Mouse (Mus musculus) forebrain, postnatal 0 days (tissue): ENCODE measurements at regions not wholly inside any gene's neighbourhood (a gene's known extent, or its start where the extent isn't known, plus 50 kb on each side); places are given as distances from the start of the nearest gene placed in this dataset.

Source experiments
- ATAC-seq: fragments of 200-750 bp; cut with Nextera tagmentation; 2 replicates; pipeline ENCODE4 v1.8.0; 2017; ENCODE audit warnings: mild to moderate bottlenecking, moderate library complexity
- DNase-seq: peaks from one replicate; pipeline ENCODE4 v3.0.0-alpha.2; 2015
- H3K27ac ChIP-seq: fragments of 300-500 bp; sonication (generic); 2 replicates; pipeline ENCODE4 v1.5.1; 2014; ENCODE audit warnings: low read depth, mild to moderate bottlenecking, antibody characterized with exemption, low read length, moderate library complexity, mixed read lengths
- H3K27me3 ChIP-seq: fragments of 300-500 bp; sonication (generic); 2 replicates; pipeline ENCODE4 v1.6.1; 2014; ENCODE audit warnings: mild to moderate bottlenecking, low read length, mixed read lengths; ENCODE audit not compliant: insufficient read depth
- H3K36me3 ChIP-seq: fragments of 300-500 bp; sonication (generic); 2 replicates; pipeline ENCODE4 v1.6.1; 2014; ENCODE audit warnings: mild to moderate bottlenecking, moderate library complexity; ENCODE audit not compliant: insufficient read depth
- H3K4me1 ChIP-seq: fragments of 300-500 bp; sonication (generic); 2 replicates; pipeline ENCODE4 v1.6.1; 2014; ENCODE audit warnings: antibody characterized with exemption; ENCODE audit not compliant: insufficient read depth
- H3K4me2 ChIP-seq: fragments of 300-500 bp; sonication (generic); 2 replicates; pipeline ENCODE4 v1.6.1; 2014; ENCODE audit warnings: low read depth, mild to moderate bottlenecking, moderate library complexity
- H3K4me3 ChIP-seq: fragments of 300-500 bp; sonication (generic); 2 replicates; pipeline ENCODE4 v1.5.1; 2014; ENCODE audit warnings: low read depth, low read length, mixed read lengths
- H3K9ac ChIP-seq: fragments of 300-500 bp; sonication (generic); 2 replicates; pipeline ENCODE4 v1.6.1; 2014; ENCODE audit warnings: mild to moderate bottlenecking
- H3K9me3 ChIP-seq: fragments of 300-500 bp; sonication (generic); 2 replicates; pipeline ENCODE4 v1.6.1; 2016; ENCODE audit warnings: low read length
- CTCF ChIP-seq: sonication (generic); IDR thresholded peaks from 2 replicates; pipeline ENCODE4 v1.5.1; 2016; ENCODE audit warnings: antibody characterized with exemption, control low read depth, low read depth
- WGBS: fragments of 180-500 bp; shearing (Covaris S2); extraction: QIAGEN DNeasy Blood & Tissue Kit; methylation state at CpG from one replicate; pipeline ENCODE4 v1.1.7; 2014; 5-methylcytosine and 5-hydroxymethylcytosine counted together

- Histone ChIP-seq H3K4me2 (no peak overlapping the region), H3K4me3 (no peak overlapping the region), H3K27ac (no peak overlapping the region), H3K9me3 (no peaks in the 10 kb centered on the region), H3K27me3 (no peaks in the 10 kb centered on the region), H3K4me1 (no peaks in the 10 kb centered on the region), H3K36me3 (no peaks in the 10 kb centered on the region), H3K9ac (no peak overlapping the region)
- 79% methylated on average over 1 of the region's 1 CpGs for WGBS
- TF ChIP-seq CTCF = no peak
- no peak for ATAC-seq
- no peak for DNase-seq
Measured at GRCm38 (mm10) chr7:94414351-94414750, 1334.7 kb downstream of the Fam181b start.

- Histone ChIP-seq H3K9me3 (no peaks in the 10 kb centered on the region), H3K27ac (no peak overlapping the region), H3K36me3 (no peaks in the 10 kb centered on the region), H3K4me1 (no peaks in the 10 kb centered on the region), H3K4me3 (no peak overlapping the region), H3K27me3 (no peaks in the 10 kb centered on the region), H3K4me2 (no peak overlapping the region), H3K9ac (no peak overlapping the region)
- no peak for DNase-seq
- no peak for TF ChIP-seq CTCF
- no peak for ATAC-seq
Measured at GRCm38 (mm10) chr7:94415319-94415718, 1335.7 kb downstream of the Fam181b start.

- H3K4me2 ChIP-seq = no peak overlapping the region
- H3K27me3 ChIP-seq = no peaks in the 10 kb centered on the region
- no peaks in the 10 kb centered on the region for H3K36me3 ChIP-seq
- no peak overlapping the region for H3K4me3 ChIP-seq
- no peak overlapping the region for H3K9ac ChIP-seq
- no peak overlapping the region for H3K27ac ChIP-seq
- no peak for TF ChIP-seq CTCF
- no peaks in the 10 kb centered on the region for H3K9me3 ChIP-seq
- no peaks in the 10 kb centered on the region for H3K4me1 ChIP-seq
- ATAC-seq (peak; percentile 53; the same call in 1 of the 2 replicates), DNase-seq (no peak)
Measured at GRCm38 (mm10) chr7:94431470-94431869, 1351.8 kb downstream of the Fam181b start.
